Mouse (Mus musculus) erythroblast, embryonic 14.5 days (primary cell): ENCODE measurements around the gene Siva1.

ENCODE experiments used
- GATA1 ChIP-seq: IDR thresholded peaks from 2 replicates; pipeline ENCODE4 v1.6.1; 2012; ENCODE audit warnings: low read length, inconsistent platforms, mixed read lengths
- TAL1 ChIP-seq: IDR thresholded peaks from 3 replicates; pipeline ENCODE4 v1.6.1; 2012; ENCODE audit warnings: low read length, inconsistent platforms, mixed read lengths

DNA sequence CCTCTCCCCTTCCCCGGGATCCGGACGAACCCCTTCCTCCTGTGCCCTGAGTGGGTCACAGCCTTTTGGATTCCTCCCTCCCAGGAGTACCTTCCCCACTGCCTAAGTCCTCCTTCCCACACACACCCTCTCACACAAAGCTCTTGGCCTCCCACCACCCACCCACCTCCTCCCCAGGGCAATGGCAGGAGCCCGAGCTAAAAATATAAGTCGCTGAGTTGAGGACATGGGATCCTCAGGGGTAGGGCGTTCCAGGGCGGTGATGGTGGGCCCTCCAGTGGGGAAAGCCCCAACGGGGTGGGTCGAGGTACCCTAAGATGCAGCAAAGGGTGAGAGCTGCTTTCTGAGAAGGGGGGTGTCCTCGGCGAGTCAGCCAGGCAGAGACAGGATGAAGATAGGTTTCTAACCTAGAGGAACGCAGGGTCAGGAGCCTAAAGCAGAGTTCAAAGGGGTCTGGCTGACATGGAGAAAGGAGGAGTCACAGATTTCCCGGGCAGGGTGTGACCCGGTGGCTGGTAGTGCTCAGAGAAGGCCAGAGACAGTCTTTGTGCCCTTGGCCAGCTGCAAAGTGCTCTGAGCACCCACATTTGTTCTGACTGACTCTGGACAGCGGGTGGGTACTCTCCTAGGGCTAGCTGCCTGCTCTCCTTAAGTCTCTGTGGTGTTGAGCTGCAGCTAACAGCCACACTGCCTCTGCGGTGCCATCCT is 24.0 kb upstream of the Siva1 start:
- TF ChIP-seq GATA1 (no peak), TAL1 (no peak)
